Mouse (Mus musculus): ENCODE data around the gene Psap.

Gene Psap

GRCm38 (mm10) chr10:60262386-60262785, 15.0 kb upstream of the Psap start:
- CTCF ChIA-PET = no interaction called here

DNA sequence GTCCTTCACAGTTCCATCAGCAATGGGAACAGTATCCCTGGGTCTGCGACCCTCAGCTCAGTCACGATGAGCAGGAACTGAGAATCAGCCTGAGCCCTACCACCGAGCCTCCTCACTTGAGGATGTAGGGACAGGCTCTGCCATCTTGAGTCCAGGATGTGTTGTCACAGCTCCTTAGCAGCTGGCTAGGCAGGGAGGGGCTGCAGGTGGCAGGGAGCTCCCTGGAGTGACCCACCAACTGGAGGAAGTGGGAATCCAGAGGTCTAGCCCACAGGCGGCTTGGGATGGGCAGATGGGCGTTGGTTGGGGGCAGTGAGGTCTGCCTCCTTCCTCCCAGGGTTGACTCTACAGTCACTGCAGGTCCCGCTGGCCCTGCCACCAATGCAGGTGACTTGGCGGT, 14.1 kb upstream of the Psap start:
- CTCF ChIA-PET = no interaction called here

- CTCF ChIA-PET = interaction anchor here (0.6 kb wide), 1 partner anchor 1875 kb away, joined by 6 read pairs; no protein-coding TSS in a partner anchor
These were observed 12.2 kb upstream of the Psap start for GRCm38 (mm10) chr10:60265252-60265651.

DNA sequence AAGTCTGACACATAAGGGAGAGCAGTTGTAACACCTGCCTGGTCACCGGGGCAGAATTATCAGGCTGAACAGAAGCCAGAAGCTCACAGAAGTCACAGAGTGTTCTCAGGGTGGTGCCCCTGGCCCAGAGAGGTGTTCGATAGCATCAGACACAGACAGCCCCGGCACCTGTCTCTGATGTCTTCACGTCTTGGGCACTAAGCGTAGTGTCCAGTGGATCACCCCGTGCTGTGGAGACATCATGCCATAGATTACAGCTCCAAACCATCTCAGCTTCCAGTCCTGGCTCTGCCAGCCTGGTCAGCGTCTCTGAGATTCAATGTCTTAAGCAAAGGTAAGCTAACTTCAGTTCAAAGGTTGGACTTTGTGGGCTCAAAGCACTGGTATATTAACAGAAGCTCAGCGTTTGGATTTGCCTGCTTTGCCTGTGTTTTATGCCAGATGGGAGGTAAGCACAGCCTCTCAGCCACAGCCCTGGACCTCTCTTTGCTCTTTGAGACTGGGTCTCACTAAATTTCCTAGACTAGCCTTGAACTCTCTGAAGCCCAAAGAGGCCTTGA, 10.5 kb upstream of the Psap start:
- CTCF ChIA-PET = interaction anchor here (0.6 to 1.1 kb wide), 2 partner anchors 10 to 22 kb away, joined by 3 to 4 read pairs; no protein-coding TSS in a partner anchor

DNA sequence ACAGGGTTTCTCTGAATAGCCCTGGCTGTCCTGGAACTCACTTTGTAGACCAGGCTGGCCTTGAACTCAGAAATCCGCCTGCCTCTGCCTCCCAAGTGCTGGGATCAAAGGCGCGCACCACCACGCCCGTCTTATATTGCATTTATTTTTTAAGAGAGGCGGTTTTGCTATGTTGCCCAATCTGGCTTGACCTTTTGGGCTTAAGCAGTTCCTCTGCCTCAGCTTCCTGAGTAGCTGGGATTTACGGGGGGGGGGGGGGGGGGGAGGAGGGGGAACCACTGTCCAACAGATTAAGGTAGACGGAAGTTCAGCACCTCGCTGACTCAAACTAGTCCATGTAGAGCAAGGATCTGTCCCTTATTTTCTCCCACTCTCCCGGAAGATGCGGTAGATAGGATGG, 8.7 kb upstream of the Psap start:
- CTCF ChIA-PET = no interaction called here

DNA sequence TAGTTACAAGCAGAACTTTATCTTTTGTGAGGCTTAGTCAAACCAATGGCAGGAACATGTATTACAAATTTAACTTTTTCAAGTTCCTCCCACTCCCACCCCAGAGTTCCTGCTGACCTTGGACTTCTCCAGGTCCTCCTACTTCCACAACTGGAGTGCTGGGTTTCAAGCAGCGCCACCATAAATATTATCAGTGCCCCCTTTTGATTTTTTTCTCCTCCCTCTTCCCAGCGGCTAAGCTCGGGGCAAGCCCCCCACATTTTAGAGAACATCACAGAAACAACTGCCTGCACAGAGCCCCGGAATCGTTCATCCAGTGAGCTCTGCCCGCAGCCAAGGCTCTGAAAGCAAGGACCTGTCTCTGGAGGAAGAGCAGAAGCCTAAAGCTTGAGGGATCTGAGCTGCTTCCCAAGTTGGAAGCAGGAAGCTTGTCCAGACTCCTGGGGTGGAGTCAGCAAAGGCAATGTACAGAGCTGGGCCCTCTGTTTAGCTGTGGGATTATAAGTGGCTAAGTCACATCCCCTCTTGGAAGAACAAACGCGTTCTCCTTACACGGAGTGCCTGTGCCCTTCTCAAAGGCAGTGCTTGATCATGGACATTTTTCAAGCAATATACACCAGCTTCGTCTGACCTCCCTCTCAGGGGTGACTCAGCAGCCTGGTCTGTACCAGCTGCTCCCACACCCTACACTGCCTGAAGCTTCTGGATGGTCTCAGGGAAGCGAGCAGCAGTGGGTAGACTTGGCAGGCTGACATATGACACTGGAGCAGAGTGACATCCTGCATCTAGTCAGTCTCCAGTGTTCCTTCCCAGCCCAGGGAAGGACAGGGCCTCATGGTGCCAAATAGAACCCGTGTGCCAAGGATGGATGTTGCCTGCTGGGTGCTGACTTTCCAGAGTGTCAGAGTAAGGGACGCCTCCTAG, 8.0 kb upstream of the Psap start:
- CTCF ChIA-PET = no interaction called here

GRCm38 (mm10) chr10:60271015-60271414, 6.4 kb upstream of the Psap start:
- CTCF ChIA-PET = no interaction called here

- CTCF ChIA-PET = interaction anchor here (0.7 kb wide), 1 partner anchor 54 kb away, joined by 3 read pairs; no protein-coding TSS in a partner anchor
These were observed 5.2 kb upstream of the Psap start for GRCm38 (mm10) chr10:60272241-60272640.

DNA sequence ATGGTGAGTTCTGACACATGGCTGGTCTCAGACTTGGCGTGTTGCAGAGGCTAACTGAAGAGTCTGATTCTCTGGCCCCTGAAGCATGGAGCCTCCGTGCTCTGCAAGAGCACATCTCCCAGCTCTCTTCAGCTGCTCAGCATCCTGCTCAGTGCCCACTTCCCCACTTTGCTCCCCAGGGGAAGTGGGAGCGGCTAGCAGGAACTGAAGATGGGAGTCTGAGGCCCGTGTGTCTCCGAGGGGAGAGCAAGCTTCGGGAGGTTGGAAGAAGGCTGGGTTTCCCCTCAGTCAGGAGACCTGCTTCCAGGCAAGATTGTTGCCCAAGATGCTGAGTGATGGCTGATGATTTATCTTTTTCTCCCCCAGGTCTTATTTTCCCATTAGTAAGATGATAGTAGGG, 4.0 kb upstream of the Psap start:
- CTCF ChIA-PET = no interaction called here

GRCm38 (mm10) chr10:60278006-60278399, 576 bp downstream of the Psap start:
- CTCF ChIA-PET = interaction anchor here (0.5 to 0.7 kb wide), 4 partner anchors 18 to 131 kb away, joined by 3 to 10 read pairs (median 6); no protein-coding TSS in a partner anchor

DNA sequence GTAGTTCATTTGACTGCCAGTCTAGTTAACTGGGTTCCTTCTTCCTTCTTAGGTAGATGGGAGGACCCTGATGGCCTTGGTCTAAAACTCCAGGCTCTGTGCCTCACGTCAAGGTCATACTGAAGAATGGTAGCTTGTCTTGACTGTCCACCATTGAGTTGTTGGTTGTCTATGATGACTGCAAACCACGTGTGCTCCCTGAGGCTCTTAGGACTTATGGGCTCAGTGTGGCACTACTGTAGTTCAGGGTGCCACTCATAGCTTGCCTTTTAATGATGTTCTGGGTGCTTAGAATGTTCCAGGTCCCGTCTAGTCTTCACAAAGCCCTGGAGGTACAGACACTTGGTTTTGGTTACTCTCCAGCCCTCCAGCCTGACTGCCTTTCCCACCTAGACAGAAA, 1.4 kb downstream of the Psap start:
- CTCF ChIA-PET = no interaction called here

DNA sequence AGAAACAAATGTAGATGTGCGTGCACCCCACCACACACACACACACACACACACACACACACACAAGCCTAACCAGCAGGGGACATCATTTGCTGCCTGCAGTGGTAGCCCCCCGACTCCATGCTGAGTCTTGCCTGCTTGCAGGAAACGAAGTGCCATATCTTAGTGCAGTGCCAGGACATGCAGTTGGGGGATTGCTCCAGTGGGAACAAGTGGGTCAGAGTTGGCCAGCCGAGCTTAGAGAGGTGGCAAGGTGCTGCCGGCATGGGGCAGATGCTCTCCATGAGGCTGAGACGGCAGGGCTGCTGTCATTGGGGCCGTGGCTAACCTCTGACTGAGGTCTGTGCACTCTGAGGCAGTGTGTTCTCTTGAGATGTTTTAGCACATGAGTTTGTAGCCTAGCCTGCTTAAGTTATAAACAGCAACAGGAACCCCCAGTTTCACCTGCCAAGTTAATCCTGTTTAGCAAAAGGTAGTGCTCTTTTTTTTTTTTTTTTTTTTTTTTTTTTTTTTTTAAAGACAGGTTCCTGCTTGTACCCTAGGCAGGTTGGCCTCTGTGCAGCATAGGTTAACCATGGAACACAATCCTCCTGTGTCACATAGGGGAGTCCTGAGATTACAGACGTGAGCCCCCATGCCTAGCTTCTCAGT, 2.0 kb downstream of the Psap start:
- CTCF ChIA-PET = no interaction called here

DNA sequence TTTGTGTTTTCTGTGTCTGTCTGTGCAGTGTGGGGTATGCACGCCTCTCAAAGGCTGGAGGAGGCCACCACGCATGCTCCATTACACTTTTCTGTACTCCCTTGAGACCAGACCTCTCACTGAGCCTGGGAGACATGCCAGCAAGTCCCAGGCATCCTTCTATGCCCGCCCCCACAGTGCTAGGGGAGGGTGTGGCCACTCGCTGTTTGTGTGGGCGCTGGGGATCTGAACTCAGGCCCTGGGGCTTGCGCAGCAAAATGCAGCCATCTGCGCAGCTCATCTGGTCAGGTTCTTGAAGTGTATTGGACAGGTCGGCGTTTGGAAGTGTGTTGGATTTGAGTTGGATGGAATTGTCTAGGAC, 2.5 kb downstream of the Psap start:
- CTCF ChIA-PET = no interaction called here

- CTCF ChIA-PET = no interaction called here
These were observed 2.9 kb downstream of the Psap start for GRCm38 (mm10) chr10:60280353-60280752.

- CTCF ChIA-PET = interaction anchor here (1.0 kb wide), 1 partner anchor 37 kb away, joined by 3 read pairs; no protein-coding TSS in a partner anchor
These were observed 4.2 kb downstream of the Psap start for GRCm38 (mm10) chr10:60281571-60282050.

DNA sequence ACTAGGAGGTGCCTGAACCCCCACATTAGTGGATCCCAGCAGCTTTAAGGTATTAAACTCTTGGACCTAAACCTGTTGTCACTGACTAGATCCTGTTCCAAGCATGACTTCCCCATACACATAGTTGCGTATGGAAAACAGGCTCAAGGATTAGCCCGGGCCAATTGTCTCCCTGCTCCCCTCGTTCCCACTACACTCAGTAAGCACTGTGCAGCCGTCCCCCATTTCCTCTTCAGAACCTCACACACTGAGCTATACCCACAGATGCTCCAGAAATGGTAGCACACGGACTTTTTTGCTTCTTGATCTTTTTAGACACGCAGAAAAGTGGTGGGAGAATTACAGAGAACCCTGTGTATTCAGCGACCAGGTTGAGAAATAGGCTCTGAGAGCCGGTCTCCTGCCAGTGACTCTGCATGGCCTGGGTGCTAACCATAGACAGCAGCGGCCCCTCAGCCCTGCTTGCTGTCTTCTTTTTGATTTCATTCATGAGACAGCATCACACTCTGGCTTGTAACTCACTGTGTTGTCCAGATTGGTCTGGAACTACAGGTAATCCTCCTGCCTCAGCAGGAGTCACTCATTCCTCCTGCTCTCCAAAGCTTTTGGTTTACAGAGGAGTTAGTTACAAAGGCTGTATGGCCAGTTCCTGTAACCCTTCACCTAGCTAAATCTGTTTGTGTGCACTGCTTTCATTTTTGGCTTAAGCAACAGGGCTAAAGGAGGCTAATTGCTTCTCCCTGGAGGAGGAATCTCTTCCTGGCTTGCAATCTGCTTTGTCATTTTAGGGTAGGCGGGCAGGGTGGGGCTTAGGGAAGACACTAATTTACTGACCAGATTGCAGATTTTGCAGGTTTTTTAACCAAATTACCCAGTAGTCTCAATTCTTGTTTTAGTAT, 4.9 kb downstream of the Psap start:
- CTCF ChIA-PET = interaction anchor here (1.0 kb wide), 1 partner anchor 38 kb away, joined by 3 read pairs; no protein-coding TSS in a partner anchor

DNA sequence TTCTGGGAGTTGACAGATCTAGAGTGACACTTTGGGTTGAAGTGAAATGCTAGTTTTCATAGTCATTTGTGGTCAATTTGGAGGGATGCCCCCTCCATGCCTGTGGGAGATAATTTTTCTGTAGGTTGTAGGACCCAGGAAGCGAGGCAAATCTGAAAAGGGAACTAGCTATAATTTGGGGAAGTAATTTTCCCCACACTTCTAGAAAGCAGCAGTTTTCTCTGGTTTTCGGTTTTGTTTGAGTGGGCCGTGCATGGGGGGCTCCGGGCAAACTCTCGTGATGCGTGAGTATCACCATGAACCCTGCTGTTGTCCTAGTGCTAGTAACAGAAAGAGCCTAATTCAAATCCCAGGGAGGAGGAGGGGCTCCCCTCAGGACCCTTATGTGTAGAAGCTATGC, 6.8 kb downstream of the Psap start:
- CTCF ChIA-PET = interaction anchor here (0.6 kb wide), 1 partner anchor 20 kb away, joined by 7 read pairs; no protein-coding TSS in a partner anchor

DNA sequence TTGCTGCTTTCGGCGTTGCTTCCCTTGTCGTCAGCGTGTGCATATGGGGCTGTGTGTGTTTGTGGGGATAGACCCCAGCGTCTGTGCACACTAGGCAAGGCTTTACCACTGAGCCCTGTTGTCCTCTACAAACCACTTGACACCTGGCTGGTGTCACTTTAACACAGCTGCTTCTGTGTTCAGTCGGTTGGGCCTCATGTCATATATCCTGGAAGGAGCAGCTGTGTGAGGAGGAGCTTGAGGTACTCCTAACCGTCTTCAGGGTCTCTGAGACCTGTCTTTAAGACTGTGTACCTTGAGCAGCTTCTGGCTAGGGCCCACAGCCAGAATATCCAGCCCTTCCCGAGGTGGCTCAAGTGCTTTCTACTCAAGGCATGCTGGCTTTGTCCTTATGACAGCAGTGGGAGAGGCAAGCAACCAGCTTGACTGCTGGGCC, 7.3 kb downstream of the Psap start:
- CTCF ChIA-PET = interaction anchor here (0.6 to 1.3 kb wide), 2 partner anchors 109 to 120 kb away, joined by 5 to 15 read pairs; no protein-coding TSS in a partner anchor

- CTCF ChIA-PET = interaction anchor here (0.6 to 1.3 kb wide), 2 partner anchors 109 to 120 kb away, joined by 5 to 15 read pairs; no protein-coding TSS in a partner anchor
These were observed 7.8 kb downstream of the Psap start for GRCm38 (mm10) chr10:60285183-60285582.

DNA sequence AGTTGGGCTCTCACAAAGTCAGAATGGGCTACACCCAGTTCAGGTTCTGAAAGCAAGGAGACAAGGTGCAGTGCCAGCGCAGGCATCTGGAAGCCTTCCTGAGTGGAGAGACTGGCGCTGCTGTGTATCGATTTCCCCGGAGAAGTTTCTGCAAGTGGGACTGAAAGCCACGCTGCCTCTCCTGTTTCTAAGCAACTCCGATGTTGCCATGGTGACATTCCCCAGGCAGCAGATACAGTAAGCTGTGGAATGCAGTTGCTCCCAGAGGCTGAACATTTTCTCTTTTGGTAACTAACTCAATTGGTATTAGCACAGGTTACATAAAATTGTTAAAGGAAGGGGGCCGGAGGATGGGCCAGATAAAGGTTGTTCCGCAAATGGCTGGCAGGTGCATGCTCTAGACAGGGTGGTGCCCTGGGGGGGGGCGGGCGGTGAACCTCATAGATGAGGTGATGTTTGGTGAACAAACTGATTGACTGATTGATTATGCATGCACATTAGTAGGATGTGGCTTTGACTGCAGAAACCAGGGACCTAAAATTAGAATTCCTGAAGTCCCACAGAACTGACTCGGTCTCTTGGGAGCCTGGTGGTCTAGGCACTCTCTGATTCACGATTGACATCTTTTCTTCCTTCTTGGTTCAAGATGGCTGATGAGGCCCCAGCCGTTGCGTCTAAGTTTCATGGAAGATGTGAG, 8.4 kb downstream of the Psap start:
- CTCF ChIA-PET = interaction anchor here (1.3 kb wide), 1 partner anchor 121 kb away, joined by 5 read pairs; no protein-coding TSS in a partner anchor

All from spleen, embryonic (tissue).